Mouse (Mus musculus): Measurements from ENCODE around the gene A530084C06Rik. TPM values are rescaled to one million over a fixed set of nuclear protein-coding genes. Genes with fewer than 3 reads are reported as not detected.

Gene A530084C06Rik
- polyA plus RNA-seq (2021; fragmentation: Nextera tagmentation) = not detected in 2 replicates
- long read RNA-seq, experiment 1 = 0 reads
- long read RNA-seq, experiment 2 = 0 reads

GRCm38 (mm10) chr13:31558521-31559418 is at the start of gene A530084C06Rik:
Gene A530084C06Rik, minus strand, starts transcription at chr13:31559333.

GRCm38 (mm10) chr13:31555834-31556233 is 3.3 kb downstream of the A530084C06Rik start, which contains the start of gene Foxq1:
Gene Foxq1, plus strand, starts transcription at chr13:31556134.

Other genes with a start within 250 kb of the A530084C06Rik start
- gene Foxq1, start 3.2 kb downstream of the A530084C06Rik start, polyA plus RNA-seq (2021; fragmentation: Nextera tagmentation) = 0.92 and 1.4 TPM in 2 replicates
- gene Foxf2, start 66.5 kb upstream of the A530084C06Rik start, polyA plus RNA-seq (2021; fragmentation: Nextera tagmentation) = 0.93 and 0.94 TPM in 2 replicates
- 0.08 and 0.31 TPM in 2 replicates for gene Foxc1, start 247.3 kb upstream of the A530084C06Rik start, polyA plus RNA-seq (2021; fragmentation: Nextera tagmentation)